ENCODE assay signal across 8 mouse cellular contexts in the genomic region with DNA sequence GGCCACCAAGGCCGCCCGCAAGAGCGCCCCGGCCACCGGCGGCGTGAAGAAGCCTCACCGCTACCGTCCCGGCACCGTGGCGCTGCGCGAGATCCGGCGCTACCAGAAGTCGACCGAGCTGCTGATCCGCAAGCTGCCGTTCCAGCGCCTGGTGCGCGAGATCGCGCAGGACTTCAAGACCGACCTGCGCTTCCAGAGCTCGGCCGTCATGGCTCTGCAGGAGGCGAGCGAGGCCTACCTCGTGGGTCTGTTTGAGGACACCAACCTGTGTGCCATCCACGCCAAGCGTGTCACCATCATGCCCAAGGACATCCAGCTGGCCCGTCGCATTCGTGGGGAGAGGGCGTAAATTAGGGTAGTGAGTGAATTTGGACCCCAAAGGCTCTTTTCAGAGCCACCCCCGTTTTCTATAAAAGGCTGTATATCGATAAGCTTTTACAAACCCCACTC. TPM values are rescaled to one million over a fixed set of nuclear protein-coding genes. Genes with fewer than 3 reads are reported as not detected.
DNase-seq lines count a peak whose midpoint lies in the region; ATAC-seq and TF ChIP-seq lines count a peak whose summit lies in the region.
"Not testable (repeated sequence)": the region's sequence is repeated elsewhere in the genome, so short reads cannot be mapped to it uniquely, and the experiment has no call there.

No protein-coding gene starts in this region.

- peak; percentile 81 for TF ChIP-seq POLR2A in ES-Bruce4 (IDR thresholded peaks at IDR 0.05; ENCODE audit: insufficient read depth, low read length)
- TF ChIP-seq POLR2A in testis, adult 2 months (IDR thresholded peaks at IDR 0.05; ENCODE audit: control insufficient read depth, low read depth, low read length), result not testable (repeated sequence)

- H3K36me3 ChIP-seq in ES-Bruce4 (ENCODE audit: control insufficient read depth, insufficient read depth, low read length, poor library complexity, severe bottlenecking); embryonic facial prominence, embryonic 10.5 days (replicated peaks); hindbrain, embryonic 14.5 days (replicated peaks; ENCODE audit: control insufficient read depth, insufficient read depth); limb, embryonic 10.5 days; lung, embryonic 14.5 days (ENCODE audit: insufficient read depth); neural tube, embryonic 11.5 days (ENCODE audit: control insufficient read depth, insufficient read depth, low read length); testis, adult 2 months (ENCODE audit: control insufficient read depth, insufficient read depth, low read length): not testable (repeated sequence)

- not testable (repeated sequence) for TF ChIP-seq EP300 in ES-Bruce4 (IDR thresholded peaks at IDR 0.05; ENCODE audit: insufficient read depth, low read depth, low read length)

- TF ChIP-seq CTCF in ES-Bruce4 (IDR thresholded peaks at IDR 0.05; ENCODE audit: low read depth, low read length); lung, embryonic 14.5 days (IDR thresholded peaks at IDR 0.05; ENCODE audit: low read depth); testis, adult 2 months (IDR thresholded peaks at IDR 0.05; ENCODE audit: control insufficient read depth, insufficient read depth, insufficient replicate concordance, low read depth, low read length): not testable (repeated sequence)

- peak overlapping the region; percentile 85 for H3K4me3 ChIP-seq in ES-Bruce4 (ENCODE audit: low read depth, low read length)
- H3K4me3 ChIP-seq in embryonic facial prominence, embryonic 10.5 days, result peak overlapping the region; percentile 66
- peak overlapping the region; percentile 35 for H3K4me3 ChIP-seq in hindbrain, embryonic 14.5 days (replicated peaks; ENCODE audit: low read length)
- peak overlapping the region; percentile 56 for H3K4me3 ChIP-seq in limb, embryonic 10.5 days
- peak overlapping the region; percentile 45 for H3K4me3 ChIP-seq in lung, embryonic 14.5 days (ENCODE audit: low read depth, low read length)
- peak overlapping the region; percentile 36 for H3K4me3 ChIP-seq in neural tube, embryonic 11.5 days (ENCODE audit: low read depth, low read length)
- peak overlapping the region; percentile 47 for H3K4me3 ChIP-seq in testis, adult 2 months (ENCODE audit: control insufficient read depth, low read depth, low read length)

- peak overlapping the region; percentile 67 for H3K4me2 ChIP-seq in hindbrain, embryonic 14.5 days (replicated peaks)
- peak overlapping the region; percentile 79 for H3K4me2 ChIP-seq in lung, embryonic 14.5 days
- peak overlapping the region; percentile 57 for H3K4me2 ChIP-seq in neural tube, embryonic 11.5 days (ENCODE audit: low read depth)

- H3K27me3 ChIP-seq in ES-Bruce4 (ENCODE audit: control insufficient read depth, insufficient read depth, low read length, poor library complexity, severe bottlenecking); embryonic facial prominence, embryonic 10.5 days (replicated peaks; ENCODE audit: low read depth, poor library complexity, severe bottlenecking); hindbrain, embryonic 14.5 days (ENCODE audit: control insufficient read depth, insufficient read depth, low read length); limb, embryonic 10.5 days (ENCODE audit: low read depth, poor library complexity, severe bottlenecking); lung, embryonic 14.5 days (ENCODE audit: insufficient read depth, low read length); neural tube, embryonic 11.5 days (ENCODE audit: control insufficient read depth, insufficient read depth, low read length); testis, adult 2 months (ENCODE audit: control insufficient read depth, insufficient read depth, low read length): not testable (repeated sequence)

- peak overlapping the region; percentile 58; the same call in 1 of the 2 replicates for H3K27ac ChIP-seq in ES-Bruce4 (ENCODE audit: insufficient read depth, low read length)
- H3K27ac ChIP-seq in embryonic facial prominence, embryonic 10.5 days (replicated peaks), result peak overlapping the region; percentile 94
- peak overlapping the region; percentile 67 for H3K27ac ChIP-seq in hindbrain, embryonic 14.5 days
- peak overlapping the region; percentile 91 for H3K27ac ChIP-seq in limb, embryonic 10.5 days
- H3K27ac ChIP-seq in lung, embryonic 14.5 days (ENCODE audit: low read depth), result peak overlapping the region; percentile 97
- H3K27ac ChIP-seq in neural tube, embryonic 11.5 days (ENCODE audit: low read depth, low read length), result peak overlapping the region; percentile 76
- not testable (repeated sequence) for H3K27ac ChIP-seq in testis, adult 2 months (ENCODE audit: control insufficient read depth, insufficient read depth, low read depth, low read length)

- H3K9me3 ChIP-seq in ES-Bruce4 (replicated peaks; ENCODE audit: control insufficient read depth, insufficient read depth, low read length, poor library complexity, severe bottlenecking); embryonic facial prominence, embryonic 10.5 days; hindbrain, embryonic 14.5 days (ENCODE audit: control insufficient read depth, low read length); limb, embryonic 10.5 days (replicated peaks); lung, embryonic 14.5 days (ENCODE audit: low read depth, low read length); neural tube, embryonic 11.5 days (ENCODE audit: control insufficient read depth, low read length): not testable (repeated sequence)

- under 1% methylated on average over 17 of the region's 40 CpGs for WGBS in embryonic facial prominence, embryonic 10.5 days
- WGBS in hindbrain, embryonic 14.5 days, result under 1% methylated on average over 8 of the region's 40 CpGs
- WGBS in limb, embryonic 10.5 days, result 2% methylated on average over 8 of the region's 40 CpGs
- 1% methylated on average over 12 of the region's 40 CpGs for WGBS in lung, embryonic 14.5 days
- WGBS in neural tube, embryonic 11.5 days, result under 1% methylated on average over 8 of the region's 40 CpGs

- peak overlapping the region; percentile 79 for H3K9ac ChIP-seq in ES-Bruce4 (ENCODE audit: low read depth, poor library complexity, severe bottlenecking)
- H3K9ac ChIP-seq in hindbrain, embryonic 14.5 days, result peak overlapping the region; percentile 71
- H3K9ac ChIP-seq in lung, embryonic 14.5 days, result peak overlapping the region; percentile 82
- peak overlapping the region; percentile 63 for H3K9ac ChIP-seq in neural tube, embryonic 11.5 days (ENCODE audit: low read length)

- DNase-seq in embryonic facial prominence, embryonic 10.5 days (ENCODE audit: low spot score), result peak; percentile 49
- DNase-seq in forelimb bud, embryonic 11.5 days (ENCODE audit: low read depth, low spot score), result peak; percentile 11
- DNase-seq in hindbrain, embryonic 14.5 days (ENCODE audit: low spot score); limb, embryonic 10.5 days (ENCODE audit: low spot score); lung, embryonic 14.5 days; neural tube, embryonic 11.5 days (ENCODE audit: low spot score): not testable (repeated sequence)

- not testable (repeated sequence) for H3K4me1 ChIP-seq in ES-Bruce4 (ENCODE audit: control insufficient read depth, insufficient read depth, low read length); lung, embryonic 14.5 days (ENCODE audit: insufficient read depth); neural tube, embryonic 11.5 days (ENCODE audit: control insufficient read depth, insufficient read depth, low read length); testis, adult 2 months (ENCODE audit: control insufficient read depth, insufficient read depth, low read length)
- H3K4me1 ChIP-seq in embryonic facial prominence, embryonic 10.5 days, result peaks cover 29% of the 10 kb centered on the region
- peaks cover 29% of the 10 kb centered on the region for H3K4me1 ChIP-seq in hindbrain, embryonic 14.5 days (replicated peaks; ENCODE audit: control insufficient read depth, insufficient read depth, low read length)
- H3K4me1 ChIP-seq in limb, embryonic 10.5 days, result peaks cover 28% of the 10 kb centered on the region

- not testable (repeated sequence) for ATAC-seq in hindbrain, embryonic 14.5 days (ENCODE audit: low FRiP score); lung, embryonic 14.5 days (ENCODE audit: insufficient read depth); neural tube, embryonic 11.5 days (ENCODE audit: insufficient read depth, low FRiP score, low TSS enrichment)

RNA-seq across cellular contexts. Expression of a gene that starts 0.3 kb away (rescaled TPM):
- polyA plus RNA-seq in ES-Bruce4 (2011; ENCODE audit: insufficient read depth, insufficient read length, low read depth, missing spikeins), result 3.2 and 4.7 TPM in 2 replicates
- polyA plus RNA-seq in embryonic facial prominence, embryonic 10.5 days (2016; fragmentation: Nextera tagmentation; extraction: Ambion mirVana), result 9.3 and 10.5 TPM in 2 replicates
- polyA plus RNA-seq in hindbrain, embryonic 14.5 days (2014; fragmentation: Nextera tagmentation; extraction: Ambion mirVana), result 1.4 and 2.2 TPM in 2 replicates
- 7.7 and 9.6 TPM in 2 replicates for polyA plus RNA-seq in limb, embryonic 10.5 days (2016; fragmentation: Nextera tagmentation; extraction: Ambion mirVana)
- polyA plus RNA-seq in lung, embryonic 14.5 days (2014; fragmentation: Nextera tagmentation; extraction: Ambion mirVana), result 10.0 and 13.9 TPM in 2 replicates
- polyA plus RNA-seq in neural tube, embryonic 11.5 days (2014; fragmentation: Nextera tagmentation; extraction: Ambion mirVana), result 8.1 and 10.4 TPM in 2 replicates
- polyA plus RNA-seq in testis, adult 2 months (2012; rRNA removed), result 0.98 and 1.1 TPM in 2 replicates

RNA-seq across cellular contexts. Expression of a gene that starts 1.7 kb away (rescaled TPM):
- polyA plus RNA-seq in ES-Bruce4 (2011; ENCODE audit: insufficient read depth, insufficient read length, low read depth, missing spikeins), result 2.0 TPM in 1 of 2 replicates, not detected in the other
- 0.97 and 3.8 TPM in 2 replicates for polyA plus RNA-seq in embryonic facial prominence, embryonic 10.5 days (2016; fragmentation: Nextera tagmentation; extraction: Ambion mirVana)
- 0.77 TPM in 1 of 2 replicates, not detected in the other for polyA plus RNA-seq in hindbrain, embryonic 14.5 days (2014; fragmentation: Nextera tagmentation; extraction: Ambion mirVana)
- polyA plus RNA-seq in limb, embryonic 10.5 days (2016; fragmentation: Nextera tagmentation; extraction: Ambion mirVana), result 1.3 and 3.9 TPM in 2 replicates
- 4.2 and 4.9 TPM in 2 replicates for polyA plus RNA-seq in lung, embryonic 14.5 days (2014; fragmentation: Nextera tagmentation; extraction: Ambion mirVana)
- 0.90 and 4.0 TPM in 2 replicates for polyA plus RNA-seq in neural tube, embryonic 11.5 days (2014; fragmentation: Nextera tagmentation; extraction: Ambion mirVana)
- polyA plus RNA-seq in testis, adult 2 months (2012; rRNA removed), result 0.90 and 1.0 TPM in 2 replicates

RNA-seq across cellular contexts. Expression of a gene that starts 1.9 kb away (rescaled TPM):
- 21.5 and 23.2 TPM in 2 replicates for polyA plus RNA-seq in ES-Bruce4 (2011; ENCODE audit: insufficient read depth, insufficient read length, low read depth, missing spikeins)
- polyA plus RNA-seq in embryonic facial prominence, embryonic 10.5 days (2016; fragmentation: Nextera tagmentation; extraction: Ambion mirVana), result 4.0 and 4.8 TPM in 2 replicates
- 0.91 and 1.8 TPM in 2 replicates for polyA plus RNA-seq in hindbrain, embryonic 14.5 days (2014; fragmentation: Nextera tagmentation; extraction: Ambion mirVana)
- 2.4 and 3.5 TPM in 2 replicates for polyA plus RNA-seq in limb, embryonic 10.5 days (2016; fragmentation: Nextera tagmentation; extraction: Ambion mirVana)
- 7.8 and 12.2 TPM in 2 replicates for polyA plus RNA-seq in lung, embryonic 14.5 days (2014; fragmentation: Nextera tagmentation; extraction: Ambion mirVana)
- 3.4 and 4.1 TPM in 2 replicates for polyA plus RNA-seq in neural tube, embryonic 11.5 days (2014; fragmentation: Nextera tagmentation; extraction: Ambion mirVana)
- polyA plus RNA-seq in testis, adult 2 months (2012; rRNA removed), result 0.98 and 2.9 TPM in 2 replicates

RNA-seq across cellular contexts. Expression of a gene that starts 4.7 kb away (rescaled TPM):
- 13.4 and 16.7 TPM in 2 replicates for polyA plus RNA-seq in ES-Bruce4 (2011; ENCODE audit: insufficient read depth, insufficient read length, low read depth, missing spikeins)
- polyA plus RNA-seq in embryonic facial prominence, embryonic 10.5 days (2016; fragmentation: Nextera tagmentation; extraction: Ambion mirVana), result 7.0 and 9.8 TPM in 2 replicates
- 0.94 and 2.3 TPM in 2 replicates for polyA plus RNA-seq in hindbrain, embryonic 14.5 days (2014; fragmentation: Nextera tagmentation; extraction: Ambion mirVana)
- 7.3 and 8.1 TPM in 2 replicates for polyA plus RNA-seq in limb, embryonic 10.5 days (2016; fragmentation: Nextera tagmentation; extraction: Ambion mirVana)
- polyA plus RNA-seq in lung, embryonic 14.5 days (2014; fragmentation: Nextera tagmentation; extraction: Ambion mirVana), result 14.9 TPM in 2 replicates
- 6.9 and 10.2 TPM in 2 replicates for polyA plus RNA-seq in neural tube, embryonic 11.5 days (2014; fragmentation: Nextera tagmentation; extraction: Ambion mirVana)
- polyA plus RNA-seq in testis, adult 2 months (2012; rRNA removed), result 6.8 and 7.8 TPM in 2 replicates

RNA-seq across cellular contexts. Expression of a gene that starts 4.9 kb away (rescaled TPM):
- 5.0 and 8.2 TPM in 2 replicates for polyA plus RNA-seq in ES-Bruce4 (2011; ENCODE audit: insufficient read depth, insufficient read length, low read depth, missing spikeins)
- 96.8 and 97.7 TPM in 2 replicates for polyA plus RNA-seq in embryonic facial prominence, embryonic 10.5 days (2016; fragmentation: Nextera tagmentation; extraction: Ambion mirVana)
- 21.8 and 22.5 TPM in 2 replicates for polyA plus RNA-seq in hindbrain, embryonic 14.5 days (2014; fragmentation: Nextera tagmentation; extraction: Ambion mirVana)
- polyA plus RNA-seq in limb, embryonic 10.5 days (2016; fragmentation: Nextera tagmentation; extraction: Ambion mirVana), result 109 and 113 TPM in 2 replicates
- 164 and 166 TPM in 2 replicates for polyA plus RNA-seq in lung, embryonic 14.5 days (2014; fragmentation: Nextera tagmentation; extraction: Ambion mirVana)
- polyA plus RNA-seq in neural tube, embryonic 11.5 days (2014; fragmentation: Nextera tagmentation; extraction: Ambion mirVana), result 61.5 and 64.3 TPM in 2 replicates
- 0.34 and 0.36 TPM in 2 replicates for polyA plus RNA-seq in testis, adult 2 months (2012; rRNA removed)

Comparison
In these comparisons a context has a peak if more than half of its experiments do, and no peak if none do; other contexts are left out.
1. H3K4me3 ChIP-seq: peak in every context shown above with its lines; median percentile 85 in ES-Bruce4; 66 in embryonic facial prominence, embryonic 10.5 days; 56 in limb, embryonic 10.5 days; 47 in testis, adult 2 months; 45 in lung, embryonic 14.5 days; 36 in neural tube, embryonic 11.5 days; 35 in hindbrain, embryonic 14.5 days.